Mouse (Mus musculus): ENCODE measurements at regions not wholly inside any gene's neighbourhood (a gene's known extent, or its start where the extent isn't known, plus 50 kb on each side); places are given as distances from the start of the nearest gene placed in this dataset.

GRCm38 (mm10) chr3:31389955-31390354, 79.8 kb upstream of the Slc7a14 start:
- DNase-seq = no peak

GRCm38 (mm10) chr3:31375678-31376077, 65.5 kb upstream of the Slc7a14 start:
- DNase-seq = no peak

- DNase-seq = no peak
Observed at GRCm38 (mm10) chr3:31374061-31374460, 63.9 kb upstream of the Slc7a14 start.

GRCm38 (mm10) chr3:31368259-31368658, 58.1 kb upstream of the Slc7a14 start:
- DNase-seq = no peak

Measured in cerebellum, adult 8-10 months (tissue).